ENCODE assay signal across 14 mouse cellular contexts in the genomic region with DNA sequence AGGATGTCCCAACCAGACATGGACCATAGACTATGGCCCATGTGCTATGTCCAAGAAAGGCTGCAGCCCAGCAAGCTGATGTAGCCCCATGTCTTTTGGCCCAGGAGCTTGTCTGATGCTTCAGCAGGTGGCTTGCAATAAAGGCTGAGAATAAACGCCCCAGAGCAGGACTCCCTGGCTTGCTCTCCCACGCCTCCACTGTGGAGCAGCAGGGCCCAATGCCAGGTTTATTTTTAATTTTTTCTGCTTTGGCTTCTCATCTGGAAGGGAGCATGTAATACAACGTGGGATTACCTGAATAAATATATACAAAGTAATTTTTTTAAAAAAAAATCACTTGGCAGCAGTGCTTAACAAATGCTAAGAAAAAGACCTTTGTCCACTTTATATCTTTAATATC.
"Had no signal": no experiment of that assay in that cellular context is flagged by ENCODE, and none has a peak within 500 bp of the region (broad histone marks: within the 10 kb centered on the region; RNA-seq: fewer than 3 reads in every experiment).

No protein-coding gene starts in this region.

- DNase-seq: kidney, adult 11 months; kidney, adult 9 months; kidney, postnatal 14 days; kidney, postnatal 4 days; liver, embryonic 13.5 days; lung, adult 2 months; lung, postnatal 14 days; lung, postnatal 4 days; midbrain, embryonic 14.5 days; right cerebral cortex, postnatal 14 days; spleen, adult 18-20 months; thymus, adult 2 months; thymus, postnatal 14 days; thymus, postnatal 4 days had no signal
